Mouse (Mus musculus): ENCODE data around the gene Astn1. TPM values are rescaled to one million over a fixed set of nuclear protein-coding genes. Genes with fewer than 3 reads are reported as not detected.

The Astn1 gene
- total and polyA plus RNA-seq, 3 experiments = 0.35 to 0.42 TPM; not detected in 1

DNA sequence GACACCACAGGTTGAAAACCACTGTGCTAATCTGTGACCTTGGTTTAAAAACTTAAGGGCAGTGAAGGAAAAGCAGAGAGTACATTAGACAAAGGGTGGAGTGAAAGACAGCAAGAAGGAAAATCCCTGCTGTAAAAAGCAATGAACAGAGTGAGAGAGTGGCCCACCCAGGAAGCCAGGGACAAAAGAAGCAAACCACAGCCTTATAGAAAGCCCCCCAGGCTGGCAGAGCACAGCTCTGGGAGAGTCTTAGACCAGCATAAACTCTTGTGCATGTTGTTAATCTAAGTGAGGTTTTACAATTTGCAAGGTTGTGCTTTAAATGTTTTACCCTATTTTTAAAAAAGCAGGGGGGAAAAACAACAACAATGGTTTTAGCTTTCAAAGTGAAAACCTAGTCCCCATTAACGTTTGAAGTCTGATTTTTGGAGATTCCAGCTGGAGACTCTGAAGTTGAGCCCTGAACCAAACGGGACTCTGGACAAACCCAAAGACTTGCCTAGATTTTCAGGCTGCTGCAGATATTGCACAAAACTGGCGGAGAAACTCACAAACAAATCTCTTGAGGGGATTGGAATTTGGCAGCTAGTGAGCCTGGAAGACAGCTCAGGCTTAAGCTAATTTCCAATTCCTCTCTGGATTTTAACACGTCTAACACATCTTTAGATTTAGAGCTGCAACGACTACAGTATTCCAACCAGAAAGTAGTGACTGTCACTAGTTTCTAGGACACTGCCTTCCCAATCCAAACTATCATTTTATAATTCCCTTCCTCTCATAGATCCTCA, 377.3 kb downstream of the Astn1 start:
- H3K4me1 ChIP-seq (ENCODE audit: control insufficient read depth in 1 of 2, insufficient read depth in 2 of 2) = peaks cover 11 to 50% of the 10 kb centered on the region in 2 experiments; a peak in 3 of 4 replicates
- TF ChIP-seq MYC (IDR thresholded peaks at IDR 0.05; ENCODE audit: low read depth, low read length) (no peak), MAZ (IDR thresholded peaks at IDR 0.05; ENCODE audit: low read depth, low read length) (no peak), HCFC1 (IDR thresholded peaks at IDR 0.05; ENCODE audit: low read depth, low read length) (no peak), CHD1 (IDR thresholded peaks at IDR 0.05; ENCODE audit: low read depth, low read length) (no peak), RCOR1 (conservative IDR thresholded peaks at IDR 0.05; ENCODE audit: low read depth, low read length) (no peak), NELFE (IDR thresholded peaks at IDR 0.05; ENCODE audit: low read depth, low read length) (no peak), JUND (conservative IDR thresholded peaks at IDR 0.05; ENCODE audit: low read depth, low read length) (no peak), SIN3A (IDR thresholded peaks at IDR 0.05; ENCODE audit: low read length) (no peak), MXI1 (IDR thresholded peaks at IDR 0.05; ENCODE audit: low read depth, low read length) (no peak), TCF12 (IDR thresholded peaks at IDR 0.05; ENCODE audit: low read depth, low read length) (no peak), SMC3 (IDR thresholded peaks at IDR 0.05; ENCODE audit: low read depth, low read length) (no peak), POLR2A (IDR thresholded peaks at IDR 0.05; ENCODE audit: low read depth, low read length) (no peak), ZMIZ1 (IDR thresholded peaks at IDR 0.05; ENCODE audit: low read depth, low read length) (no peak), MEF2A (IDR thresholded peaks at IDR 0.05; ENCODE audit: borderline replicate concordance, low read depth, low read length) (no peak), USF2 (conservative IDR thresholded peaks at IDR 0.05; ENCODE audit: low read depth, low read length) (no peak), E2F4 (IDR thresholded peaks at IDR 0.05; ENCODE audit: insufficient replicate concordance, low read depth, low read length) (no peak), NRF1 (IDR thresholded peaks at IDR 0.05; ENCODE audit: low read depth, low read length) (no peak)
- no peaks in the 10 kb centered on the region for H3K79me2 ChIP-seq (replicated peaks; ENCODE audit: control insufficient read depth, extremely low read depth, insufficient read depth, poor library complexity, severe bottlenecking)
- H3K4me2 ChIP-seq (ENCODE audit: insufficient read depth, low read depth, poor library complexity, severe bottlenecking) = no peak overlapping the region
- no peaks in the 10 kb centered on the region for H3K36me3 ChIP-seq (replicated peaks in 1 of 2; ENCODE audit: control insufficient read depth in 1 of 2, insufficient read depth in 1 of 2, low read length in 1 of 2)
- H3K9me3 ChIP-seq (replicated peaks; ENCODE audit: low read length) = no peaks in the 10 kb centered on the region
- no peak overlapping the region for H3K9ac ChIP-seq (ENCODE audit: insufficient read depth, low read depth)
- no peak overlapping the region for H3K27ac ChIP-seq (ENCODE audit: insufficient read depth, low read depth)
- dilution Hi-C loops (cut with MboI; ENCODE audit: extremely low pct_ligation_motif_present, extremely low pct_unique_long_range_greater_than_20kb, low sequenced_read_pairs) = no loop called here
- in situ Hi-C loops (cut with MboI; ENCODE audit: low pct_ligation_motif_present, low pct_unique_long_range_greater_than_20kb, low sequenced_read_pairs) = no loop called here
- no peaks in the 10 kb centered on the region for H3K27me3 ChIP-seq (replicated peaks)
- H3K4me3 ChIP-seq (replicated peaks in 1 of 3; ENCODE audit: low read depth in 2 of 3, low read length in 2 of 3, poor library complexity in 1 of 3) = no peak overlapping the region
- no peak for DNase-seq (ENCODE audit: extremely low read depth)

GRCm38 (mm10) chr1:158740161-158740766, 378.2 kb downstream of the Astn1 start:
- no peaks in the 10 kb centered on the region for H3K27me3 ChIP-seq (replicated peaks)
- no peaks in the 10 kb centered on the region for H3K9me3 ChIP-seq (replicated peaks; ENCODE audit: low read length)
- H3K36me3 ChIP-seq (replicated peaks in 1 of 2; ENCODE audit: control insufficient read depth in 1 of 2, insufficient read depth in 1 of 2, low read length in 1 of 2) = no peaks in the 10 kb centered on the region
- H3K4me3 ChIP-seq (replicated peaks in 1 of 3; ENCODE audit: low read depth in 2 of 3, low read length in 2 of 3, poor library complexity in 1 of 3) = no peak overlapping the region
- DNase-seq (ENCODE audit: extremely low read depth) = peak; percentile 72
- peaks cover 11 to 50% of the 10 kb centered on the region in 2 experiments; a peak in 3 of 4 replicates for H3K4me1 ChIP-seq (ENCODE audit: control insufficient read depth in 1 of 2, insufficient read depth in 2 of 2)
- no peak overlapping the region for H3K9ac ChIP-seq (ENCODE audit: insufficient read depth, low read depth)
- in situ Hi-C loops (cut with MboI; ENCODE audit: low pct_ligation_motif_present, low pct_unique_long_range_greater_than_20kb, low sequenced_read_pairs) (no loop called here), dilution Hi-C loops (cut with MboI; ENCODE audit: extremely low pct_ligation_motif_present, extremely low pct_unique_long_range_greater_than_20kb, low sequenced_read_pairs) (no loop called here)
- peak overlapping the region; percentile 74 for H3K4me2 ChIP-seq (ENCODE audit: insufficient read depth, low read depth, poor library complexity, severe bottlenecking)
- H3K27ac ChIP-seq (ENCODE audit: insufficient read depth, low read depth) = no peak overlapping the region
- no peaks in the 10 kb centered on the region for H3K79me2 ChIP-seq (replicated peaks; ENCODE audit: control insufficient read depth, extremely low read depth, insufficient read depth, poor library complexity, severe bottlenecking)
- no peak; the same call in 1 of the 2 replicates for TF ChIP-seq SIN3A (IDR thresholded peaks at IDR 0.05; ENCODE audit: low read length)
- TF ChIP-seq MAFK (IDR thresholded peaks at IDR 0.05; ENCODE audit: insufficient replicate concordance, low read length) = peak; percentile 55; the same call in 1 of the 2 replicates
- TF ChIP-seq MYC (IDR thresholded peaks at IDR 0.05; ENCODE audit: low read depth, low read length) = peak; percentile 15; the same call in 1 of the 2 replicates
- TF ChIP-seq KAT2A (IDR thresholded peaks at IDR 0.05; ENCODE audit: insufficient replicate concordance, low read length) = no peak
- TF ChIP-seq NRF1 (IDR thresholded peaks at IDR 0.05; ENCODE audit: low read depth, low read length) = no peak
- TF ChIP-seq NELFE (IDR thresholded peaks at IDR 0.05; ENCODE audit: low read depth, low read length) = no peak
- TF ChIP-seq POLR2A (IDR thresholded peaks at IDR 0.05; ENCODE audit: low read depth, low read length) = no peak
- peak; percentile 92 for TF ChIP-seq EP300 (IDR thresholded peaks at IDR 0.05; ENCODE audit: low read length)
- TF ChIP-seq ELF1 (IDR thresholded peaks at IDR 0.05; ENCODE audit: low read depth, low read length) = no peak
- no peak for TF ChIP-seq UBTF (IDR thresholded peaks at IDR 0.05; ENCODE audit: low read depth, low read length)
- no peak for TF ChIP-seq PAX5 (IDR thresholded peaks at IDR 0.05; ENCODE audit: low read length)
- TF ChIP-seq USF1 (IDR thresholded peaks at IDR 0.05; ENCODE audit: low read depth, low read length) = no peak
- no peak for TF ChIP-seq HCFC1 (IDR thresholded peaks at IDR 0.05; ENCODE audit: low read depth, low read length)
- no peak for TF ChIP-seq SMC3 (IDR thresholded peaks at IDR 0.05; ENCODE audit: low read depth, low read length)
- no peak for TF ChIP-seq TBP (conservative IDR thresholded peaks at IDR 0.05; ENCODE audit: low read depth, low read length)
- TF ChIP-seq BHLHE40 (IDR thresholded peaks at IDR 0.05; ENCODE audit: low read depth, low read length) = peak; percentile 80
- TF ChIP-seq MEF2A (IDR thresholded peaks at IDR 0.05; ENCODE audit: borderline replicate concordance, low read depth, low read length) = peak; percentile 56; the same call in 1 of the 2 replicates
- peak; percentile 62; the same call in 1 of the 2 replicates for TF ChIP-seq JUN (IDR thresholded peaks at IDR 0.05; ENCODE audit: insufficient read depth, low read depth, low read length)
- no peak for TF ChIP-seq USF2 (conservative IDR thresholded peaks at IDR 0.05; ENCODE audit: low read depth, low read length)
- no peak; the same call in 1 of the 2 replicates for TF ChIP-seq CHD1 (IDR thresholded peaks at IDR 0.05; ENCODE audit: low read depth, low read length)
- peak; percentile 21; the same call in 1 of the 2 replicates for TF ChIP-seq ZNF384 (IDR thresholded peaks at IDR 0.05; ENCODE audit: low read depth, low read length)
- 0 out of 2 replicates have a peak, but pooled peaks have one; percentile 46 for TF ChIP-seq RCOR1 (conservative IDR thresholded peaks at IDR 0.05; ENCODE audit: low read depth, low read length)

All from CH12.LX (cell line).